Mouse (Mus musculus) gastrocnemius, postnatal 14 days (tissue): Measurements from ENCODE around the gene Fads1. TPM values are rescaled to one million over a fixed set of nuclear protein-coding genes. Genes with fewer than 3 reads are reported as not detected.

Experiments used
- DNase-seq: peaks from one replicate; pipeline ENCODE4 v3.0.0; 2021; ENCODE audit warnings: mixed read lengths
- intact Hi-C: fragments of 180-260 bp; cut with DNase I; formaldehyde crosslinking; loops from one replicate; pipeline ENCODE4 v1.15.1; 2025; ENCODE audit warnings: low total_unique reads
- total RNA-seq, 2 experiments: library from RNA; stranded (reverse); gene quantifications; 2 replicates each; pipeline ENCODE4 v1.2.3; 2021

Fads1 gene
- total RNA-seq, 2 experiments from 2014 or later = 10.5 to 16.5 TPM

- intact Hi-C loops = no loop called here
- no peak for DNase-seq
Measured at GRCm38 (mm10) chr19:10203146-10203847, 20.6 kb downstream of the Fads1 start.

DNA sequence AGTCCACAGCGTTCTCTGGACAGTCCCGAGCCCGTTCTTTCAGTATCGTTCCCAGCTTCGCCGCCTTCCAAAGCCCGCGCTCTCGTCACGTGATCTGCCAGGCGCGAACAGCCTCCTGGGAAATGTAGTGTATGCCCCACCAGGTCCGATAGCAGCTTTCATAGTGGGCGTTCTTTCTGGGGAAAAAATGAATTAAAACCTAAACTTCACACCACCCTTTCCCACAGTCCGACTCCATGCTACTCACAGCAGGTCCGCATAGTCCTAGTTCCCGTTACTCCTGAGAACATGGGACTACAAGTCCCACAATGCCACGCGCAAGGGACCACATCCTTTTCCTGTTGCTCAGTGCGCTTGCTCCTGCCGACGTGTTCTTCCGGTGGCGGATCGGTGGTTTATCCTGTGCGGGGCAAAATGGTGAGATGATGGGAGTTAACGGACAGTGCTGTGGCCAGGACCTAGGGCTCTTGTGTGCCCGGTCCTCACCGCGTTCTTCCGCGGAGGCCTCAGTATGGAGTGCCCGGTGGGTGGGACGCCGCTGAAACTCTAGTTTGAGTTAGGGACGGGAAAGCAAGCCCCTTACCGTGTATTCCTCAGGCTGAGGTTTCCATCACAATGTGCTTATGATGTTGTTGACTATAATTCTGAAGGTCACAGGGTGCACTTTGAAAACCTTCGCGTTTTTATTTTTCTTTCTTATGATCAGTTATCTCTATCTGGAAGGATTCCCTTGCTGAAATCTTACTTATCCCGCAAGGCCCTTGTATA lies 21.3 kb downstream of the Fads1 start, which contains the start of the genes Tmem258 and Fen1:
Tmem258 (plus strand) TSS at position 167 of the 768 bp plus-strand sequence.
Fen1 (minus strand) TSS at position 322 of the 768 bp plus-strand sequence.
- intact Hi-C loops = no loop called here
- peak; percentile 86 for DNase-seq

- intact Hi-C loops = no loop called here
- DNase-seq = no peak
Measured at GRCm38 (mm10) chr19:10204616-10205001, 21.9 kb downstream of the Fads1 start.

GRCm38 (mm10) chr19:10205051-10205450 lies 22.4 kb downstream of the Fads1 start:
- no peak for DNase-seq
- intact Hi-C loops = no loop called here

- intact Hi-C loops = no loop called here
Measured at GRCm38 (mm10) chr19:10208851-10209250, 26.2 kb downstream of the Fads1 start.

GRCm38 (mm10) chr19:10210885-10211284 lies 28.2 kb downstream of the Fads1 start:
- intact Hi-C loops = no loop called here

More at GRCm38 (mm10) chr19:10208851-10209250, 26.2 kb downstream of the Fads1 start:
- no peak for DNase-seq

GRCm38 (mm10) chr19:10213796-10214471 lies 31.2 kb downstream of the Fads1 start:
- DNase-seq = no peak
- intact Hi-C loops = no loop called here

More at GRCm38 (mm10) chr19:10210885-10211284, 28.2 kb downstream of the Fads1 start:
- DNase-seq = no peak

DNA sequence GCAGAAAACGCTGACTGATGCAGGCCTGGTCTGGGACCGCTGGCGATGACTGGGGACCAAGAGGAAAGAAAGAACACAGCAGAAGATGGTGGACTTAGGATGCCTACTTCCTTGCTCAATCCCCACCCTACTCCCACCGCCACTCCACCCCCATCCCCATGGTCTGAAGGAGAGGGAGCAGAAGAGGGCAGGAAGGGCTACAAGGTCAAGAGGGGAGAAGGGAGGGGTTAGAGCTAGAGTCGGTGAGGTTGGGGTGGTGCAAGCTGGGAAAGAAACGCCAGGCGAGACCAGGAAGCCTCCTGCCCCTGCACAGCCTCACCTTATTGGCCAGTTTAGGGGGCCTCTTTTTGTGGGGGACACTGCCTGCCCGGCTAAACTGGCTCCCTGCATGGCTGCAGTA lies 33.4 kb downstream of the Fads1 start:
- DNase-seq = no peak
- intact Hi-C loops = no loop called here

- no peak for DNase-seq
Measured at GRCm38 (mm10) chr19:10219108-10219507, 36.4 kb downstream of the Fads1 start.

DNA sequence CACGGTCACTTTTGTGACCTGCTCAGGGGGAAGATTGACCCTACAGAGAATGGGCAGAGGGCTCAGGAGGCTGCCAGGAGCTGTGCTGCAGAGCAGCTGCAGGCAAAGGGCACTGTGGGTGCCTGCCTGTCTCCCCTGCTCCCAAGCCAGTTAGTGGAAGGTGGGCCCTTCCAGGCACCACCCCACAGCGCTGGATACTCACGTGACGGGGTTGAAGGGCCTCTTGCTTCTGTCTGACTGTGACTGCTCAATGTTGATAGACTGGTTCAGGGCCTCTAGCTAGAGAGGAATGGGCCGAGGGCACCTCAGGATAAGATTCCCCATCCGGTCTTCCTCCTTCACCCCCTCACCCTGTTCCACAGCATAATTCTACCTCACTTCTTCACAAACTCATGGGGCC lies 36.9 kb downstream of the Fads1 start:
- no peak for DNase-seq
- intact Hi-C loops = no loop called here

More at GRCm38 (mm10) chr19:10219108-10219507, 36.4 kb downstream of the Fads1 start:
- intact Hi-C loops = no loop called here

GRCm38 (mm10) chr19:10221585-10221984 lies 38.9 kb downstream of the Fads1 start:
- DNase-seq = no peak
- intact Hi-C loops = no loop called here

DNA sequence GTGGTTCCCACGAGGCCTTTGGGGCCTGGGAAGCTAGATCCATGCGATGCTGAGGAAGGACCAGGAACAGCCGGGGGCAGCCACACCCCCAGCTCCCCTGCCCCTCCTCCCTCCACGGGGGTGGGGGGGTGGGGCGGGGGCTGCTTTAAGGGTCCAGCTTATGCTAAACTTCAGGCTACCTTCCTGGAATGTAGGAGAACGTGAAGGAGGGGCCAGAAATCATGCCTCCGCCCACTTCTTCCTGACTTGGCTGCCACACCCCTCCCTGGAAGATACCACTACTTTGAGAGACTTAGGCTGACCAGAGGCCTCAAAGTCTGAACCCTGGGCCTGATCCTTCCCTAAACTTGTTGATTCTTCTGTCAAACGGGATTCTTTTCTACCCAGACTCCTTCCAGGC lies 40.0 kb downstream of the Fads1 start:
- DNase-seq = no peak
- intact Hi-C loops = no loop called here

GRCm38 (mm10) chr19:10223561-10223960 lies 40.9 kb downstream of the Fads1 start:
- DNase-seq = no peak

DNA sequence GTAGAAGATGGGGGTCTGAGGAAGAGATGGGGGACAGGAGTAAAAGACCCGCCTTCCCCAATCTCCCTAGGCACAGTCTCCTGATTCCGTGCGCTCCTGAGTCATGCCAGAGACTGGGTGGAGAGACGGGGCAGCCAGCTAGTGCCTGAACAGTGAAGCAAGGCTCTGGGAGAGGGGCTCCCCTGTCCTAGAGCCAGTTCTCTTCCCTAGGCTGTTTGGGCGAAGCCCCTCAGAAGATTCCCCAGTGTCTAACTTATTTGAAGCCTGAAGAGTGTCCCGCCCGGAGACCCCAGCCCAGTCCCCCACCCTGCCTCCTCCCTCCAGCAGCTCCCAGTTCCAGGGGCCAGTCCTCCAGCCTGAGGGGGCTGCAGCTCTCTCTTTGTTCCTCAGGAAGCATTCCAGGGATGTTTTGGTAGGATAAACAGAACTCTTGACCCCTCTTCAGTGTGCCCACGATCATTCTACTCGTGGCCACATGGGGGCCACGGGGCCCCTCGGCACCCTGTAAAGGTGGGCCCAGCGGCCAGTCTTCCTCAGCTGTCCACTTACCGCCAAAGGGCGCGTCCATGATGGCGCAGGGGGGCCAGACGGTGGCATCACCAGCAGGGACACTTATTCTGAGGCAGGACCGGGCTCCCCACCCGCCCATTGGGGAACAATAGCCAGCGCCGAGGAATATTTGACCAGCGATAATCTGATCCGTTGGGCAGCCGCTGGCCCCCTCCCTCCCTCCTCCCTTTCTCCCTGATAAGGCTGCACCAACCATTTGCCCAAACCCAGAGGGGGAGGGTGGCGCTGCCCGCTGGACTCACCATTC lies 42.2 kb downstream of the Fads1 start:
- intact Hi-C loops = no loop called here
- DNase-seq = no peak

More at GRCm38 (mm10) chr19:10223561-10223960, 40.9 kb downstream of the Fads1 start:
- intact Hi-C loops = no loop called here

DNA sequence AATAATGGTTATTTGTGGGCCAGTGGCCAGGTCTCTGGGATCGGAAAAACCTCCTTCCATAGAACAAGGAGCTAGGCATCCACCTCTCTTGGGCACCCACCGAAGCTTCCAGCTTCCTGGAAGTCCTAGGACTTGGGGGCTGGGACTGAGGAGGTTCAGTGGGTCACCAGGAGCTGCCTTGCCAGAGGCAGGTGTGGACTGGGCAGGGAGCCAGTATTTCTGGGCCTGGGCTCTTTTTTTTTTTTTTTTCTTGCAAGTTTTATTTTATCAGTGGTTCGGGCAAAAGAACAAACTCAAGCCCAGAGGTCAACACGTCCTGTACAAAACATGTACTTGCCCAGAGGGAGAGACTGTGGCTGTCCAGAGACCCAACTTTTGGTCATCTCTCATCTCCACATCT lies 43.1 kb downstream of the Fads1 start:
- DNase-seq = no peak
- intact Hi-C loops = no loop called here

DNA sequence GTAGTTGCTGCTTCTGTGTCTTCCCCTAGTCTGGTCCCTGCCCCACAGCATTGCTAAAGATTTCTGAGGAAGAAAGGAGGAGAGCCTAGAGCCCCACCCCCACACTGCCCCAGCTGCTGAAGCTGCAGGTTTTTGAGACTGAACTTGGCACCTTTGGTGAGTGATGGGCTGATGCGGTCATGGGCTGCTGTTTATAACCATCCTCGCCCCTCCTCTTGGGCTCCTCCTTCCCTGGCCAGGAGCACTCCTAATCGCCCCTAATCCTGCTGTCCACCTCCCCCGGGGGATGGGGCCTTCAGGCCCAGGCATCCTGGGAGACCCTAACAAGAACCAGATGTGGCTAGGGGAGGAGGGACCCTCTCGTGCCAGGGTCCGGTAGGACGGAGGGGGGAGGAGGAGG lies 48.3 kb downstream of the Fads1 start:
- intact Hi-C loops = no loop called here
- no peak for DNase-seq

GRCm38 (mm10) chr19:10231871-10232270 lies 49.2 kb downstream of the Fads1 start:
- intact Hi-C loops = no loop called here
- no peak for DNase-seq

DNA sequence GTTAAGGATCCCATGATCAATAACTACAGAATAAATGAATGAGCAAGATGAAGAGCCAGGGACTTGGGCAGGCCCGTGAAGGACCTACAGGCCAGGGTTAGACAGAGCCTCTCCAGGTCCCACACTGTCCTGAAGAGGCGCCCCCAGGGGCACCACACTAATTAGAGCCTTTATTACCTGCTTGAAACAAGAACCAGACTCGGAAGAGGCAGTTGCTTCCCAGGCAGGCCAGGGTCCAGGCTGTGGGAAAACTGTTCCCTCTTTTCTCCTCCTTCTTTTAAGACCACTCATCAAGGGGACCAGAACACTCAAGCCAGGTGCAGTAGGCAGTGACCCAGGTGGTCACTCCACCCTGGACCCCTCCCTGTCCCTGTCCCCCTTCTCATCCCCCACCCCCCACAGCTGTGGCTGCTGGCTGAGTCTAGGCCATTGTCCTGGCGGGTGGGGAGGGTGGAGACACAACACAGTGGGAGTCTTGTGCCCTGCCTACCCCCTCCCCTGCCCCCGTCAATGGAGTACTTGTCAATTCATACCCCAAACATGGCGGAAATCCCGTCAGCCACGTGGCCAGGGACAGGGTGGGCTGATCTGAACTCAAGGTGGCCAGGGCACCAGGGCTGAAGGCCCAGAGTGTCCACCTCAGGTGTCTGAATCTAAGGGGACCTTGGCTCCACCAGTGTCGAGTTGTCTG lies 49.8 kb downstream of the Fads1 start:
- intact Hi-C loops = no loop called here
- no peak for DNase-seq
